Mouse (Mus musculus) E14TG2a.4 (cell line): ENCODE data around the gene Thbs2.

Source experiments
- H3K27me3 ChIP-seq: 2 replicates; pipeline ENCODE4 v1.6.1; 2014; ENCODE audit warnings: low read length, control low read depth; ENCODE audit not compliant: insufficient read depth
- H3K36me3 ChIP-seq: 2 replicates; pipeline ENCODE4 v1.6.1; 2014; ENCODE audit warnings: low read length, control low read depth; ENCODE audit not compliant: insufficient read depth
- H3K4me1 ChIP-seq: replicated peaks from 2 replicates; pipeline ENCODE4 v1.6.1; 2014; ENCODE audit warnings: low read depth, low read length, control low read depth
- H3K4me3 ChIP-seq: replicated peaks from 2 replicates; pipeline ENCODE4 v1.5.1; 2014; ENCODE audit warnings: mild to moderate bottlenecking, low read length
- H3K9me3 ChIP-seq: 2 replicates; pipeline ENCODE4 v1.6.1; 2014; ENCODE audit warnings: low read length, control low read depth
- CTCF ChIP-seq: conservative IDR thresholded peaks from 2 replicates; pipeline ENCODE4 v1.5.1; 2014; ENCODE audit warnings: low read length
- NANOG ChIP-seq: IDR thresholded peaks from 2 replicates; pipeline ENCODE4 v1.6.1; 2014; ENCODE audit warnings: borderline replicate concordance, low read length, mixed read lengths
- POU5F1 ChIP-seq: IDR thresholded peaks from 2 replicates; pipeline ENCODE4 v1.6.1; 2014; ENCODE audit warnings: low read length, borderline replicate concordance

Gene Thbs2

GRCm38 (mm10) chr17:14693994-14694374 lies at the start of gene Thbs2:
Thbs2 (minus strand) TSS chr17:14694235.
- Histone ChIP-seq H3K4me3 (peak within 1 kb of the TSS; percentile 57), H3K4me1 (peaks cover 35% of the 10 kb centered on the region), H3K36me3 (no peaks in the 10 kb centered on the region), H3K27me3 (peaks cover 86% of the 10 kb centered on the region), H3K9me3 (peaks cover 9% of the 10 kb centered on the region; the same call in 1 of the 2 replicates)
- TF ChIP-seq NANOG (no peak), CTCF (no peak), POU5F1 (no peak)

- H3K27me3 ChIP-seq: no peaks in the 10 kb centered on the region
- TF ChIP-seq POU5F1 (no peak), CTCF (no peak), NANOG (no peak)
- H3K9me3 ChIP-seq: no peaks in the 10 kb centered on the region; the same call in 1 of the 2 replicates
- no peaks in the 10 kb centered on the region for H3K36me3 ChIP-seq
- no peaks in the 10 kb centered on the region for H3K4me1 ChIP-seq
- H3K4me3 ChIP-seq: no peak overlapping the region
Observed at GRCm38 (mm10) chr17:14735493-14736004, 41.5 kb upstream of the Thbs2 start.

GRCm38 (mm10) chr17:14734380-14734779 lies 40.3 kb upstream of the Thbs2 start:
- Histone ChIP-seq H3K36me3 (no peaks in the 10 kb centered on the region), H3K4me1 (no peaks in the 10 kb centered on the region), H3K4me3 (no peak overlapping the region), H3K9me3 (no peaks in the 10 kb centered on the region; the same call in 1 of the 2 replicates), H3K27me3 (no peaks in the 10 kb centered on the region)
- TF ChIP-seq POU5F1 (no peak), NANOG (no peak), CTCF (no peak)

DNA sequence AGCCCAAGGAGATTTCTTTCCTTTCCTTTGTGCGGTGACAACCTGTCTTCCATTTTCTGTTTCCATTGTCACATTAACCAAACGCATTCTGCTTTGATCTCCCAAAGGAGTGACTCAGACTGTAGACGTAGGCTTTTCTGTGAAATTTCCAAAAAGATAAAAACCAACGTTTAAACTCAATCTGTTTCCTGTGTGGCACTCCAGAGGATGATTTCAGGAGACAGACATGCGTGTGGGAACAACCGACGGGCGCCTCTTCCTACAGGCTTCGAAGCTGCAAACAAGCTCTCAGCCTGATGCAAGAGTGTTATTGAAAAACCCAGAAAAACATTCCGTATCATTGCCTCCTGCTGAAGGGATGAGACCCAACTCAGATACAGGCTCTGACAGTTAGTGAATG lies 39.9 kb upstream of the Thbs2 start:
- Histone ChIP-seq H3K36me3 (no peaks in the 10 kb centered on the region), H3K9me3 (no peaks in the 10 kb centered on the region; the same call in 1 of the 2 replicates), H3K4me3 (no peak overlapping the region), H3K4me1 (no peaks in the 10 kb centered on the region), H3K27me3 (no peaks in the 10 kb centered on the region)
- TF ChIP-seq CTCF: no peak
- no peak for TF ChIP-seq POU5F1
- TF ChIP-seq NANOG: no peak

DNA sequence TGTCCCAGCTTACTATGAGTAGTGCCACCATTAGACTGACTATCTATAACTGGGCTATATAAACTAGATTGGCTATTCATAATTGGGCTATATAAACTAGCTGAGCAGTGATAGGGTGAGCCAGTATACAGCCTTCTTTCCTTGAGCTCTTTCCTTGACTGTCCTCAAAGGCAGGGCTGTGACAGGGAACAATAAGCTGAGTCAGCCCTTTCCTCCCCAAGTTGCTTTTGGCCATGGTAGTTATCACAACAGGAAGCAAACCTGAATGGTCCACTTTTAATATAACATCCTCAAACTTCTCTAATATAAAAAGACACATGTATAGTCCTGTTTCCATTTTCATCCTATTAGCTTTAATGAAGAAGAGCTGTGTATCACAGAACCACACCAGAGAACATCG lies 39.0 kb upstream of the Thbs2 start:
- Histone ChIP-seq H3K27me3 (no peaks in the 10 kb centered on the region), H3K4me1 (no peaks in the 10 kb centered on the region), H3K4me3 (no peak overlapping the region), H3K9me3 (no peaks in the 10 kb centered on the region; the same call in 1 of the 2 replicates), H3K36me3 (no peaks in the 10 kb centered on the region)
- no peak for TF ChIP-seq POU5F1
- no peak for TF ChIP-seq NANOG
- no peak for TF ChIP-seq CTCF

DNA sequence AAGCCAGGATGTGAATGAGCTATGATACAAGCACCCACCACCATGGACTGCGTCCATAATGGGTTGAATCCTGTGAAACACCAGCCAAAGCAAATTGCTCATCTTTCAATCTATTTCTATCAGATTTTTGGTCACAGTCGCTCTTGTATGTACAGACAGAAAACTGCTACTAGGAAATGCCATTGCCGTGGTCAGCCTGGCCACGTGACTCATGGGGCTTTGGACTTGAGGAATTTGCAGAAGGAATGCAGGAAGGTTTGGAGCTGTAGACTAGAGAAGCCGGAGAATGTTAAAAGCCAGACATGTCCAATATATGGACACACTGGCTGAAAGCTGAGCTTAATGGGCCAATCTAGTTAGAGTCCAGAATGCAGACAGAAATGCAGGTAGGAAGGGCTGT lies 36.6 kb upstream of the Thbs2 start:
- no peaks in the 10 kb centered on the region for H3K9me3 ChIP-seq
- H3K4me1 ChIP-seq: no peaks in the 10 kb centered on the region
- no peaks in the 10 kb centered on the region for H3K27me3 ChIP-seq
- H3K36me3 ChIP-seq: no peaks in the 10 kb centered on the region
- no peak overlapping the region for H3K4me3 ChIP-seq
- TF ChIP-seq POU5F1: no peak
- no peak for TF ChIP-seq CTCF
- no peak for TF ChIP-seq NANOG

- Histone ChIP-seq H3K27me3 (no peaks in the 10 kb centered on the region), H3K4me1 (no peaks in the 10 kb centered on the region), H3K4me3 (no peak overlapping the region), H3K36me3 (no peaks in the 10 kb centered on the region), H3K9me3 (no peaks in the 10 kb centered on the region)
- TF ChIP-seq POU5F1 (no peak), CTCF (no peak), NANOG (no peak)
Observed at GRCm38 (mm10) chr17:14727481-14727880, 33.4 kb upstream of the Thbs2 start.

GRCm38 (mm10) chr17:14724786-14725185 lies 30.8 kb upstream of the Thbs2 start:
- Histone ChIP-seq H3K4me3 (no peak overlapping the region), H3K27me3 (0 out of 2 replicates have a peak, but pooled peaks cover 3% of the 10 kb centered on the region), H3K36me3 (no peaks in the 10 kb centered on the region), H3K4me1 (no peaks in the 10 kb centered on the region), H3K9me3 (no peaks in the 10 kb centered on the region)
- TF ChIP-seq POU5F1 (no peak), NANOG (no peak), CTCF (no peak)

DNA sequence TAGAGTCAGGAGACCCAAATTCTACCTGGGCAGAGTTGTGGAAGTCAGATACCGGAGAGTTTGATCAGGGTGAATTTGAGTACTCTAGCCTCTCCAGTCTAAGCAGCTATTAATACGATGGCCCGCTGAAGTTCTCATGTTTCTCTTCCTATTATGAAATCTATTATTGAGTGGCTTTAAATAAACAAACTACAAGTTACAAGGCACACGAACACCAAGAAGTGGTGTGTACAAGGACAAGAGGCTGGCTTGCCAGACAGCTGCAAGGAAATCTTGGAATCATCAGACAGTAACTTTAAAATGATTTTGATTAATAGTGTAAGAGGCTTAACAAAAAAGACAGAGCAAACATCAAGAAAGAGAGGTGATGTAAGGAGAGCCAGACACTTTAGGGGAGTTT lies 27.3 kb upstream of the Thbs2 start:
- Histone ChIP-seq H3K9me3 (no peaks in the 10 kb centered on the region), H3K4me3 (no peak overlapping the region), H3K27me3 (0 out of 2 replicates have a peak, but pooled peaks cover 3% of the 10 kb centered on the region), H3K4me1 (no peaks in the 10 kb centered on the region), H3K36me3 (no peaks in the 10 kb centered on the region)
- TF ChIP-seq CTCF: no peak
- TF ChIP-seq POU5F1: no peak
- TF ChIP-seq NANOG: no peak
